Mouse (Mus musculus) neural tube, embryonic 11.5 days (tissue): ENCODE measurements around the gene Bcl2. TPM values are rescaled to one million over a fixed set of nuclear protein-coding genes. Genes with fewer than 3 reads are reported as not detected.

Experiments used
- ATAC-seq: fragments of 200-750 bp; cut with Nextera tagmentation; 2 replicates; pipeline ENCODE4 v1.8.0; 2017; ENCODE audit warnings: moderate number of reproducible peaks, mild to moderate bottlenecking, moderate TSS enrichment, moderate library complexity; ENCODE audit not compliant: insufficient read depth, low FRiP score, low TSS enrichment
- DNase-seq: peaks from one replicate; pipeline ENCODE4 v3.0.0-alpha.2; 2015; ENCODE audit warnings: low spot score
- H3K27ac ChIP-seq: fragments of 300-500 bp; sonication (generic); 2 replicates; pipeline ENCODE4 v1.5.1; 2014; ENCODE audit warnings: low read depth, mild to moderate bottlenecking, low read length
- H3K27me3 ChIP-seq: fragments of 300-500 bp; sonication (generic); 2 replicates; pipeline ENCODE4 v1.6.1; 2014; ENCODE audit warnings: mild to moderate bottlenecking, low read length, mixed read lengths; ENCODE audit not compliant: control insufficient read depth, insufficient read depth
- H3K36me3 ChIP-seq: fragments of 300-500 bp; sonication (generic); 2 replicates; pipeline ENCODE4 v1.6.1; 2014; ENCODE audit warnings: mild to moderate bottlenecking, low read length, moderate library complexity, mixed read lengths; ENCODE audit not compliant: control insufficient read depth, insufficient read depth
- H3K4me1 ChIP-seq: fragments of 300-500 bp; sonication (generic); 2 replicates; pipeline ENCODE4 v1.6.1; 2014; ENCODE audit warnings: low read length, mixed read lengths; ENCODE audit not compliant: control insufficient read depth, insufficient read depth
- H3K4me2 ChIP-seq: fragments of 300-500 bp; sonication (generic); 2 replicates; pipeline ENCODE4 v1.6.1; 2014; ENCODE audit warnings: low read depth, mild to moderate bottlenecking, moderate library complexity
- H3K4me3 ChIP-seq: fragments of 300-500 bp; sonication (generic); 2 replicates; pipeline ENCODE4 v1.5.1; 2014; ENCODE audit warnings: low read depth, low read length
- H3K9ac ChIP-seq: fragments of 300-500 bp; sonication (generic); 2 replicates; pipeline ENCODE4 v1.6.1; 2014; ENCODE audit warnings: mild to moderate bottlenecking, low read length
- H3K9me3 ChIP-seq: fragments of 300-500 bp; sonication (generic); 2 replicates; pipeline ENCODE4 v1.6.1; 2016; ENCODE audit warnings: low read length; ENCODE audit not compliant: control insufficient read depth
- WGBS: fragments of 180-500 bp; shearing (Covaris S2); extraction: QIAGEN DNeasy Blood & Tissue Kit; methylation state at CpG from one replicate; pipeline ENCODE4 v1.1.7; 2014; 5-methylcytosine and 5-hydroxymethylcytosine counted together
- polyA plus RNA-seq: library from polyadenylated mRNA; unstranded; fragments of >200 nt; fragmentation: Nextera tagmentation; extraction: Ambion mirVana; gene quantifications from 2 replicates; pipeline ENCODE4 v1.2.1, GENCODE M21; 2014

Bcl2 gene
- polyA plus RNA-seq, 1 experiment from 2014 or later = 5.5 TPM

GRCm38 (mm10) chr1:106628718-106629469, 85.2 kb downstream of the Bcl2 start:
- H3K27ac ChIP-seq = no peak overlapping the region
- no peak overlapping the region for H3K9ac ChIP-seq
- DNase-seq (no peak), ATAC-seq (peak; percentile 64; the same call in 1 of the 2 replicates)
- no peaks in the 10 kb centered on the region for H3K27me3 ChIP-seq
- no peaks in the 10 kb centered on the region for H3K36me3 ChIP-seq
- no peak overlapping the region for H3K4me2 ChIP-seq
- 46% methylated on average over 3 of the region's 3 CpGs for WGBS
- H3K9me3 ChIP-seq = no peaks in the 10 kb centered on the region
- no peak overlapping the region for H3K4me3 ChIP-seq
- H3K4me1 ChIP-seq = peaks cover 6% of the 10 kb centered on the region; the same call in 1 of the 2 replicates

- Histone ChIP-seq H3K9me3 (no peaks in the 10 kb centered on the region), H3K4me3 (no peak overlapping the region), H3K27me3 (no peaks in the 10 kb centered on the region), H3K4me2 (no peak overlapping the region), H3K4me1 (peaks cover 6% of the 10 kb centered on the region; the same call in 1 of the 2 replicates), H3K9ac (no peak overlapping the region), H3K27ac (no peak overlapping the region), H3K36me3 (no peaks in the 10 kb centered on the region)
- no peak for DNase-seq
- ATAC-seq = no peak
Measured at GRCm38 (mm10) chr1:106628279-106628678, 85.8 kb downstream of the Bcl2 start.

GRCm38 (mm10) chr1:106627241-106627640, 86.8 kb downstream of the Bcl2 start:
- Histone ChIP-seq H3K27me3 (no peaks in the 10 kb centered on the region), H3K4me1 (peaks cover 6% of the 10 kb centered on the region; the same call in 1 of the 2 replicates), H3K4me3 (no peak overlapping the region), H3K4me2 (no peak overlapping the region), H3K36me3 (no peaks in the 10 kb centered on the region), H3K9me3 (no peaks in the 10 kb centered on the region), H3K27ac (no peak overlapping the region), H3K9ac (no peak overlapping the region)
- ATAC-seq (no peak), DNase-seq (no peak)
- 69% methylated on average over 5 of the region's 5 CpGs for WGBS

- no peaks in the 10 kb centered on the region for H3K4me1 ChIP-seq
- H3K4me3 ChIP-seq = no peak overlapping the region
- no peaks in the 10 kb centered on the region for H3K9me3 ChIP-seq
- no peak for DNase-seq
- WGBS = 89% methylated on average over 3 of the region's 3 CpGs
- H3K4me2 ChIP-seq = no peak overlapping the region
- no peak overlapping the region for H3K9ac ChIP-seq
- no peak for ATAC-seq
- H3K36me3 ChIP-seq = no peaks in the 10 kb centered on the region
- H3K27me3 ChIP-seq = no peaks in the 10 kb centered on the region
- H3K27ac ChIP-seq = no peak overlapping the region
Measured at GRCm38 (mm10) chr1:106620174-106620931, 93.7 kb downstream of the Bcl2 start.

GRCm38 (mm10) chr1:106618814-106619213, 95.3 kb downstream of the Bcl2 start:
- Histone ChIP-seq H3K4me2 (no peak overlapping the region), H3K9me3 (no peaks in the 10 kb centered on the region), H3K9ac (no peak overlapping the region), H3K27me3 (no peaks in the 10 kb centered on the region), H3K4me1 (no peaks in the 10 kb centered on the region), H3K36me3 (no peaks in the 10 kb centered on the region), H3K27ac (no peak overlapping the region), H3K4me3 (no peak overlapping the region)
- 76% methylated on average over 3 of the region's 3 CpGs for WGBS
- ATAC-seq (no peak), DNase-seq (no peak)

GRCm38 (mm10) chr1:106616955-106617354, 97.1 kb downstream of the Bcl2 start:
- Histone ChIP-seq H3K4me2 (no peak overlapping the region), H3K9ac (no peak overlapping the region), H3K27ac (no peak overlapping the region), H3K9me3 (no peaks in the 10 kb centered on the region), H3K4me1 (no peaks in the 10 kb centered on the region), H3K36me3 (no peaks in the 10 kb centered on the region), H3K4me3 (no peak overlapping the region), H3K27me3 (no peaks in the 10 kb centered on the region)
- ATAC-seq = no peak
- no peak for DNase-seq
- 86% methylated on average over 5 of the region's 5 CpGs for WGBS

- no peak overlapping the region for H3K9ac ChIP-seq
- ATAC-seq (no peak), DNase-seq (no peak)
- H3K27ac ChIP-seq = no peak overlapping the region
- H3K4me3 ChIP-seq = no peak overlapping the region
- H3K4me2 ChIP-seq = no peak overlapping the region
- H3K4me1 ChIP-seq = no peaks in the 10 kb centered on the region
- no peaks in the 10 kb centered on the region for H3K36me3 ChIP-seq
- H3K27me3 ChIP-seq = no peaks in the 10 kb centered on the region
- WGBS = 96% methylated on average over 5 of the region's 5 CpGs
- no peaks in the 10 kb centered on the region for H3K9me3 ChIP-seq
Measured at GRCm38 (mm10) chr1:106613371-106613770, 100.7 kb downstream of the Bcl2 start.

- ATAC-seq = no peak
Measured at GRCm38 (mm10) chr1:106612166-106613031, 101.7 kb downstream of the Bcl2 start.

More at GRCm38 (mm10) chr1:106612166-106613031, 101.7 kb downstream of the Bcl2 start:
- 77% methylated on average over 8 of the region's 8 CpGs for WGBS
- Histone ChIP-seq H3K4me3 (no peak overlapping the region), H3K27me3 (no peaks in the 10 kb centered on the region), H3K9me3 (no peaks in the 10 kb centered on the region), H3K9ac (no peak overlapping the region), H3K27ac (no peak overlapping the region), H3K36me3 (no peaks in the 10 kb centered on the region), H3K4me1 (no peaks in the 10 kb centered on the region), H3K4me2 (no peak overlapping the region)
- DNase-seq = no peak
